Mouse (Mus musculus): Measurements from ENCODE around the gene Gja10.
A peak's percentile ranks its signal among the peaks of the same experiment; 100 is the strongest.

Gja10 gene

GRCm38 (mm10) chr4:32560724-32561554 lies 41.6 kb downstream of the Gja10 start:
- no peak for DNase-seq

- no peak for DNase-seq
Observed at GRCm38 (mm10) chr4:32560246-32560645, 42.3 kb downstream of the Gja10 start.

GRCm38 (mm10) chr4:32555506-32555905 lies 47.1 kb downstream of the Gja10 start:
- DNase-seq: no peak

DNA sequence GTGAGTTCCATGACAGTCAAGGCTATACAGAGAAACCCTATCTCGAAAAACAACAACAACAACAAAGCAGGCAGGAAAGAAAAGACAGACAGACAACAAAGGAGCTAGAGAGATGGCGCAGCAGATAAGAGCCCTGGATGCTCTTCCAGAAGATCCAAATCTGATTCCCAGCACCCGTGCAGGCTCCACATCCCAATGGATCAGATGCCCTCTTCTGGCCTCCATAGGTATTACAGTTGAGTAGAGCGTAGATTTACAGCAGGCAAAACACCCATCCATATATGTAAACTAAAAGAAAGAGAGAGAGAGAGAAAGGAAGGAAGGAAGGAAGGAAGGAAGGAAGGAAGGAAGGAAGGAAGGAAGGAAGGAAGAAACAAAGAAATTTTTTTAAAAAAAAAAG lies 51.2 kb downstream of the Gja10 start:
- DNase-seq: peak; percentile 39

DNA sequence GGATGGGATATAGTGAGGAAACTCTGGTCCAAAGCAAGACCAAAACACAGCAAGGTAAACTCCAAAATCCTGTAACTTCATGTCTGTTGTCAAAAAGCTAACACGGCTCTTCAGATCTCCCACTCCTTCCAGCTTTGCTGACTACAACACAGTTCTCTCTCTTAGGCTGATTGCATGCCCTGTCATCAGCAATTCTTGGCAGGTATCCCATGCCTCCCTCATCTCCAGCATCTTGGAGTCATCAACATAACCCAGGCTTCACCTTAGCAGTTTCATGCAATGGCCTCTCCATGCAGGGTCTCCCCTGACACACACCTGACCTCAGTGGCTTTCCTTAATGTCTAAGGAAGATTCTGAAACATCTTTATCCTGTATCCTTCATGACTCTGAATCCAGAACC lies 53.4 kb downstream of the Gja10 start:
- no peak for DNase-seq
